Mouse (Mus musculus) C3H10T1/2 (cell line): Measurements from ENCODE around the gene Popdc2. TPM values are rescaled to one million over a fixed set of nuclear protein-coding genes. Genes with fewer than 3 reads are reported as not detected.

Experiments
- polyA plus RNA-seq, 2 experiments: library from polyadenylated mRNA; unstranded; fragments of >200 nt; fragmentation: generic; extraction: Trizol; gene quantifications; one replicate each; pipeline ENCODE4 v1.2.1; 2012; ENCODE audit warnings: missing spikeins in 2 of 2

The Popdc2 gene
- under 1 TPM; 0.05 to 0.91 TPM for polyA plus RNA-seq

GRCm38 (mm10) chr16:38361933-38362332 lies at the start of gene Popdc2:
TSS of gene Popdc2 (plus strand) at chr16:38362209.

GRCm38 (mm10) chr16:38341396-38342324 lies 20.3 kb upstream of the Popdc2 start, which contains the start of gene Maats1:
TSS of gene Maats1 (minus strand) at chr16:38342143.

DNA sequence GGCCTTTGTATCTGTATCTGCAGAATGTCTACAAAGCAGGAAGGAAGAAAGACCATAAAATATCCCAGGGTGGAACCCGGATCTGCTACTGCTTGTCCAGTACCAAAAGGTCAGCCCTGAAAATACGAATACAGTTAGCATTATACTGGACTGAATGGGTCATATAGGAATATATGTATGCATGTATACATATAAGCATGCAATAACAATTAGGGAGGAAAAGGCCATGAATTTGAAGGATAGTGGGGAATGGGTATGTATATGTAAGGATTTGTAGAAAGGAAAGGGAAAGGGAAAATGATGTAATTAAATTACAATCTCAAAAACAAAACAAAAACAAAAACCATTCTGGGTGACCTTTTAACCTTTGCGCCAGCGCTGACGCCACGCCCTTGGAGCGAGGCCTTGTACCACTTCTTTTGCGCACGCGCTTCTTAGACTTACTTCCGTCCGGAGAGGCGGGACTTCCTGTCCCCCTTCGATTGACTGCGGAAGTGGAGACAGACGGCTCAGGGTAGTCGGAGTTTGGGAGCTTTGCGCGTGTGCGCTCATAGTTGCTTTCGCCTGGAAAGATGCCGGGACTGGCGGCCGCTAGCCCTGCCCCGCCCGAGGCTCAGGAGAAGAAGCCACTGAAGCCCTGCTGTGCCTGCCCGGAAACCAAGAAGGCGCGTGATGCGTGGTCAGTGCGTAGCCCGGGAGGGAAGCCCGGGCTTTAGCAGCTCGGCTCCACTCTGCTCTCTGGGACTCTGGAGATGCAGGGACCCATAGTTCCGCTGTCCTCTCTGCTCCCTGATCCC lies 15.3 kb upstream of the Popdc2 start, which contains the start of the genes Cox17 and Gm21987:
Gene Cox17, plus strand, starts transcription at position 463 of the 797 bp plus-strand sequence.
Gene Gm21987, plus strand, starts transcription at position 512 of the 797 bp plus-strand sequence.

Other genes starting within 250 kb of the Popdc2 start
- under 1 TPM; 0.01 to 0.02 TPM for gene Nr1i2, start 67.4 kb upstream of the Popdc2 start, polyA plus RNA-seq
- gene Maats1, start 20.1 kb upstream of the Popdc2 start, polyA plus RNA-seq = under 1 TPM; 0.04 TPM
- 100 to 1,000 TPM; 159 to 176 TPM for gene Cox17, start 15.2 kb upstream of the Popdc2 start, polyA plus RNA-seq
- under 1 TPM in 1 of 2 experiments, not detected in 1; 0.22 TPM for gene Gm21987, start 15.2 kb upstream of the Popdc2 start, polyA plus RNA-seq
- under 1 TPM; 0.05 to 0.92 TPM for gene Pla1a, start 70.9 kb downstream of the Popdc2 start, polyA plus RNA-seq
- gene Adprh, start 90.5 kb downstream of the Popdc2 start, polyA plus RNA-seq = 10 to 100 TPM; 28.0 to 46.3 TPM
- 1 to 10 TPM in 1 of 2 experiments, under 1 TPM in 1; 0.33 to 3.9 TPM for gene Cd80, start 93.4 kb downstream of the Popdc2 start, polyA plus RNA-seq
- gene Timmdc1, start 160.5 kb downstream of the Popdc2 start, polyA plus RNA-seq = 10 to 100 TPM in 1 of 2 experiments, 1 to 10 TPM in 1; 9.1 to 18.0 TPM
- gene Poglut1, start 188.0 kb downstream of the Popdc2 start, polyA plus RNA-seq = 10 to 100 TPM in 1 of 2 experiments, 1 to 10 TPM in 1; 3.2 to 25.3 TPM
- gene Tmem39a, start 196.5 kb downstream of the Popdc2 start, polyA plus RNA-seq = 10 to 100 TPM in 1 of 2 experiments, 1 to 10 TPM in 1; 6.5 to 49.6 TPM